11 mouse cellular contexts compared by ENCODE assay signal in genomic region chr2:59178191-59178590, GRCm38 (mm10). TPM values are rescaled to one million over a fixed set of nuclear protein-coding genes. Genes with fewer than 3 reads are reported as not detected.
DNase-seq lines count a peak whose midpoint lies in the region; ATAC-seq and TF ChIP-seq lines count a peak whose summit lies in the region.
"Had no signal": no experiment of that assay in that cellular context is flagged by ENCODE, and none has a peak within 500 bp of the region (broad histone marks: within the 10 kb centered on the region; RNA-seq: fewer than 3 reads in every experiment).

No protein-coding gene starts in this region.

- H3K36me3 ChIP-seq in liver, postnatal 0 days (replicated peaks; ENCODE audit: insufficient read depth, low read length): no peaks in the 10 kb centered on the region
- H3K36me3 ChIP-seq in hindbrain, embryonic 13.5 days: no peaks in the 10 kb centered on the region
- no peaks in the 10 kb centered on the region for H3K36me3 ChIP-seq in midbrain, embryonic 14.5 days (ENCODE audit: control insufficient read depth, insufficient read depth, low read length)
- no peaks in the 10 kb centered on the region for H3K36me3 ChIP-seq in stomach, embryonic 16.5 days (ENCODE audit: control insufficient read depth, insufficient read depth, low read length)
- H3K36me3 ChIP-seq: embryonic facial prominence, embryonic 13.5 days; hindbrain, embryonic 15.5 days had no signal

- no peak for TF ChIP-seq EP300 in liver, postnatal 0 days (IDR thresholded peaks at IDR 0.05; ENCODE audit: low read depth)

- no peaks in the 10 kb centered on the region for H3K9me3 ChIP-seq in liver, postnatal 0 days (ENCODE audit: low read length)
- no peaks in the 10 kb centered on the region for H3K9me3 ChIP-seq in hindbrain, embryonic 13.5 days
- no peaks in the 10 kb centered on the region for H3K9me3 ChIP-seq in midbrain, embryonic 14.5 days (ENCODE audit: control insufficient read depth, low read length)
- H3K9me3 ChIP-seq in stomach, embryonic 16.5 days (replicated peaks; ENCODE audit: control insufficient read depth, low read length): no peaks in the 10 kb centered on the region
- H3K9me3 ChIP-seq: embryonic facial prominence, embryonic 13.5 days; hindbrain, embryonic 15.5 days; megakaryocyte, embryonic 14.5 days had no signal

- H3K4me3 ChIP-seq in liver, postnatal 0 days (ENCODE audit: low read depth, low read length): no peak overlapping the region
- no peak overlapping the region for H3K4me3 ChIP-seq in hindbrain, embryonic 13.5 days
- no peak overlapping the region for H3K4me3 ChIP-seq in midbrain, embryonic 14.5 days (replicated peaks; ENCODE audit: low read depth, low read length)
- no peak overlapping the region for H3K4me3 ChIP-seq in stomach, embryonic 16.5 days (replicated peaks; ENCODE audit: low read length)
- H3K4me3 ChIP-seq: embryonic facial prominence, embryonic 13.5 days; hindbrain, embryonic 15.5 days; megakaryocyte, embryonic 14.5 days had no signal

- no peak overlapping the region for H3K27ac ChIP-seq in liver, postnatal 0 days (ENCODE audit: low read depth)
- no peak overlapping the region for H3K27ac ChIP-seq in hindbrain, embryonic 13.5 days
- H3K27ac ChIP-seq in midbrain, embryonic 14.5 days (replicated peaks; ENCODE audit: low read depth, low read length): no peak overlapping the region
- peak overlapping the region; percentile 66 for H3K27ac ChIP-seq in stomach, embryonic 16.5 days (ENCODE audit: low read length)
- H3K27ac ChIP-seq: embryonic facial prominence, embryonic 13.5 days; hindbrain, embryonic 15.5 days had no signal

- no peak for TF ChIP-seq CTCF in liver, postnatal 0 days (IDR thresholded peaks at IDR 0.05; ENCODE audit: low read depth)

- no peak overlapping the region for H3K9ac ChIP-seq in liver, postnatal 0 days (replicated peaks)
- no peak overlapping the region for H3K9ac ChIP-seq in hindbrain, embryonic 13.5 days
- H3K9ac ChIP-seq in midbrain, embryonic 14.5 days (replicated peaks; ENCODE audit: low read length): no peak overlapping the region
- H3K9ac ChIP-seq in stomach, embryonic 16.5 days (ENCODE audit: low read length): no peak overlapping the region
- H3K9ac ChIP-seq: embryonic facial prominence, embryonic 13.5 days; hindbrain, embryonic 15.5 days had no signal

- no peaks in the 10 kb centered on the region for H3K27me3 ChIP-seq in liver, postnatal 0 days (ENCODE audit: insufficient read depth, low read length)
- H3K27me3 ChIP-seq in hindbrain, embryonic 13.5 days: no peaks in the 10 kb centered on the region
- no peaks in the 10 kb centered on the region for H3K27me3 ChIP-seq in midbrain, embryonic 14.5 days (ENCODE audit: control insufficient read depth, insufficient read depth, low read length)
- no peaks in the 10 kb centered on the region for H3K27me3 ChIP-seq in stomach, embryonic 16.5 days (ENCODE audit: control insufficient read depth, insufficient read depth, low read length)
- H3K27me3 ChIP-seq: embryonic facial prominence, embryonic 13.5 days; hindbrain, embryonic 15.5 days; megakaryocyte, embryonic 14.5 days had no signal

- H3K4me2 ChIP-seq in liver, postnatal 0 days (ENCODE audit: low read depth, low read length): no peak overlapping the region
- H3K4me2 ChIP-seq in hindbrain, embryonic 13.5 days: no peak overlapping the region
- no peak overlapping the region for H3K4me2 ChIP-seq in midbrain, embryonic 14.5 days (ENCODE audit: low read length)
- no peak overlapping the region; the same call in 1 of the 2 replicates for H3K4me2 ChIP-seq in stomach, embryonic 16.5 days (ENCODE audit: low read depth, low read length)
- H3K4me2 ChIP-seq: embryonic facial prominence, embryonic 13.5 days; hindbrain, embryonic 15.5 days; liver, embryonic 11.5 days had no signal

- 88% methylated on average over 8 of the region's 8 CpGs for WGBS in liver, postnatal 0 days (ENCODE audit: insufficient replicate concordance)
- 68% methylated on average over 8 of the region's 8 CpGs for WGBS in hindbrain, embryonic 13.5 days
- 70% methylated on average over 8 of the region's 8 CpGs for WGBS in midbrain, embryonic 14.5 days
- WGBS in stomach, embryonic 16.5 days: 77% methylated on average over 8 of the region's 8 CpGs

- DNase-seq in liver, postnatal 0 days: peak; percentile 5
- no peak for DNase-seq in liver
- DNase-seq in midbrain, embryonic 14.5 days: peak; percentile 67
- no peak for DNase-seq in yolk sac, embryonic 10.5 days (ENCODE audit: low spot score)
- DNase-seq in urinary bladder, postnatal 4 days (ENCODE audit: low spot score in 2 of 2): no peak

- ATAC-seq in liver, postnatal 0 days: no peak
- ATAC-seq in hindbrain, embryonic 13.5 days (ENCODE audit: low FRiP score): 0 out of 2 replicates have a peak, but pooled peaks have one; percentile 18
- no peak for ATAC-seq in midbrain, embryonic 14.5 days (ENCODE audit: low FRiP score, low TSS enrichment)
- no peak for ATAC-seq in stomach, embryonic 16.5 days (ENCODE audit: insufficient read depth, low FRiP score)

- 0 out of 2 replicates have a peak, but pooled peaks cover 7% of the 10 kb centered on the region for H3K4me1 ChIP-seq in liver, postnatal 0 days (ENCODE audit: insufficient read depth)
- peaks cover 22% of the 10 kb centered on the region for H3K4me1 ChIP-seq in hindbrain, embryonic 13.5 days (replicated peaks)
- H3K4me1 ChIP-seq in midbrain, embryonic 14.5 days (ENCODE audit: control insufficient read depth, insufficient read depth, low read length): no peaks in the 10 kb centered on the region; the same call in none of the 2 replicates
- peaks cover 33% of the 10 kb centered on the region for H3K4me1 ChIP-seq in stomach, embryonic 16.5 days (ENCODE audit: control insufficient read depth, insufficient read depth, low read length)

RNA-seq across cellular contexts. Expression of gene Pkp4, which starts 17.5 kb away (rescaled TPM):
- 6.8 and 7.7 TPM in 2 replicates for polyA plus RNA-seq in liver, postnatal 0 days (2015; fragmentation: Nextera tagmentation; extraction: Ambion mirVana)
- 18.3 and 19.2 TPM in 2 replicates for polyA plus RNA-seq in hindbrain, embryonic 13.5 days (2015; fragmentation: Nextera tagmentation; extraction: Ambion mirVana)
- polyA plus RNA-seq in midbrain, embryonic 14.5 days (2014; fragmentation: Nextera tagmentation; extraction: Ambion mirVana): 23.9 and 24.1 TPM in 2 replicates
- 30.0 and 32.6 TPM in 2 replicates for polyA plus RNA-seq in stomach, embryonic 16.5 days (2015; fragmentation: Nextera tagmentation; extraction: Ambion mirVana)

RNA-seq across cellular contexts. Expression of gene Ccdc148, which starts 17.7 kb away (rescaled TPM):
- polyA plus RNA-seq in liver, postnatal 0 days (2015; fragmentation: Nextera tagmentation; extraction: Ambion mirVana): 0.58 and 0.75 TPM in 2 replicates
- 4.3 and 4.6 TPM in 2 replicates for polyA plus RNA-seq in hindbrain, embryonic 13.5 days (2015; fragmentation: Nextera tagmentation; extraction: Ambion mirVana)
- 2.7 and 3.1 TPM in 2 replicates for polyA plus RNA-seq in midbrain, embryonic 14.5 days (2014; fragmentation: Nextera tagmentation; extraction: Ambion mirVana)
- 0.93 and 1.4 TPM in 2 replicates for polyA plus RNA-seq in stomach, embryonic 16.5 days (2015; fragmentation: Nextera tagmentation; extraction: Ambion mirVana)

Comparison
In these comparisons a context has a peak if more than half of its experiments do, and no peak if none do; other contexts are left out.
1. DNase-seq: peak in liver, postnatal 0 days (single experiment) and midbrain, embryonic 14.5 days (single experiment); none in liver (single experiment), yolk sac, embryonic 10.5 days (single experiment) and urinary bladder, postnatal 4 days (0 of 2).